Mouse (Mus musculus) lung, postnatal 25 days (tissue): ENCODE results near the gene Hist1h3g.

Source experiments
- DNase-seq: peaks from one replicate; pipeline ENCODE4 v3.0.0; 2022; ENCODE audit warnings: low spot score

The Hist1h3g gene

DNA sequence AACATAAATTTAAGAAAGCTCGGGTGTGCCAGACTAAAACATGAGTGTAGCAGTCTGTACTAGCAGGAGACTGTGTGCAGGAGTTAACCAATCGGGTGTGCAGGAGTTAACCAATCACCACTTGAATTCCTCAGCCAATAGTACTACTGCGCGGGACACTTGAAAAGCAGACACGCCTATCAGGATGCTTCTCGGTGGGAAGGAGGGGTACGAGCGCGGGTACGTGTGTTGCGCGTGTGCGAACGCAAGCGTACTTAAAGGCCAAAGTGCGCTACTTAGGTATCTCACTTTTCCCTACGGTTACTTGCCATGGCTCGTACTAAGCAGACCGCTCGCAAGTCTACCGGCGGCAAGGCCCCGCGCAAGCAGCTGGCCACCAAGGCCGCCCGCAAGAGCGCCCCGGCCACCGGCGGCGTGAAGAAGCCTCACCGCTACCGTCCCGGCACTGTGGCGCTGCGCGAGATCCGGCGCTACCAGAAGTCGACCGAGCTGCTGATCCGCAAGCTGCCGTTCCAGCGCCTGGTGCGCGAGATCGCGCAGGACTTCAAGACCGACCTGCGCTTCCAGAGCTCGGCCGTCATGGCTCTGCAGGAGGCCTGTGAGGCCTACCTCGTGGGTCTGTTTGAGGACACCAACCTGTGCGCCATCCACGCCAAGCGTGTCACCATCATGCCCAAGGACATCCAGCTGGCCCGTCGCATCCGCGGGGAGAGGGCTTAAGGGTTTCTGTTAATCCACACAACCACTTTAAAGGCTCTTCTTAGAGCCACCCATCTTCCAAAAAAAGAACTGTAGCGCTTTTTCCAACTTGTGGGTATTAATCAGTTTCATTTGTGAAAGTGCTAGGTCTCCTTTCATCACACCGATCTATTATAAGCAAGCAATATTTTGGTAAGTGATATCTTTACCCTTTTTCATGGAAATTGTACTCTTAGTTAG lies at the start of gene Hist1h3g:
Hist1h3g (plus strand) TSS at position 286 of the 939 bp plus-strand sequence.
- peak; percentile 91 for DNase-seq

DNA sequence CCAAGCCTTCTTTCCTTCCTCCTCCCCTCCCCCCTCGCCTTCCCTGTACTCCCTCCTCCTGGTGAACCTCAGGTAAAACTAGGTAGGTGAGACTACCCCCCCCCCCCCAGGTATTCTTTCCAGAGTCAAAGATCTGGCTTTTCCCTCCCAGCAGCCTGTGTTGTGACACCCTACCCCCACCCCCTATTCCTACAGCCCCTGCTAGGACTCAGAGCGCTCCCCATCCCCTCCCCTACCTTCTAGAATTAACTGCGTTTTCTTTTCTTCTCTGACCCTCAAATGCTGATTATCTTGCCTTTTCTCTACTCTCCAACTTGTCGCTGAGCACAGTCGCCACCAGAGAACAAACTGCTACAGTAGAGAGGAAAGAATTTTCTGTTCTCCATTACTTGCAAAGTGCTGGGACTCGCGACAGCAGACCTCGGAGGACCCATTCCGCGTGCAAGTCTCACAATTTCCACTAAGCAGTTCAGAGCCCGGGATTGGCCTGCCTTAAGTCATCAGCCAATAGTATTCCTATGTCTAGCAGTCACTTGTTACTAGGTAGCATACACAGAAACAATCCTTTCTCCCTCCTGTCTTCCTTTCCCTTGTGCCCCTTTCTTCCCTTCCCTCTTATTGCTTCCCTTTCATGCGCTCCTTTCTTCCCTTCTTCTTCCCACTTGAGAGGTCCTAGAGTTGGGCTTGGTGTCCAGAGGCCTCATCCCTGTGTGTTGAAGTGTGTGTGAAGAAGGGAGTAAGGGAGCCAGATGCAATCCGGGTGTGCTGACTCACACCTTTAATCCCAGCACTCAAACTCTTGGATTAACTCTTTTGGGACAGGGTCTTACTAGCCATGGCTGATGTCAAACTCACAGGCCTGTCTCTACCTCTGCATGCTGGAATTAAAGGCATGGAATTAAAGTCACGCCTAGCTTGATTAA lies 46.6 kb upstream of the Hist1h3g start, which contains the start of gene Btn2a2:
Btn2a2 (minus strand) TSS at position 458 of the 923 bp plus-strand sequence.
- peak; percentile 68 for DNase-seq

- no peak for DNase-seq
These were observed 44.4 kb upstream of the Hist1h3g start for GRCm38 (mm10) chr13:23490863-23491262.

- no peak for DNase-seq
These were observed 44.0 kb upstream of the Hist1h3g start for GRCm38 (mm10) chr13:23491263-23491662.

DNA sequence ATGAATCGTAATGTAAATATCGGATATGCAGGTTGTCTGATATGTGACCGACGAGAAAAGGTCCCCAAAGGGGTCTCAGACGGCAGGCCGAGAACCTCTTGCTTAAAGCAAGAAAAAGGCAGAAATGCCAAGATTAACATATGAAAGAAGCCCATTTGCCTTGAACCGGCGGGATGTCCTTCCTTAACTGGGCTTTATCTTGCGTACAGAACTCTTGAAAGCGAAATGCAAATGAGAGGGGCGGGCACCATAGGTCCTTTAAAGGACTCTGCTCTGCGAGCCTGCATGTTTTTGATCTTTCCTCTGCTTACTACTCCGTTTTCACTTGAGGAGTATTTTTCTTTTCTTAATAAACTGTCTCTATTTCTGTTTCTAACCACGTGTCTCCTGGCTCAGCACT lies 43.2 kb upstream of the Hist1h3g start:
- no peak for DNase-seq

DNA sequence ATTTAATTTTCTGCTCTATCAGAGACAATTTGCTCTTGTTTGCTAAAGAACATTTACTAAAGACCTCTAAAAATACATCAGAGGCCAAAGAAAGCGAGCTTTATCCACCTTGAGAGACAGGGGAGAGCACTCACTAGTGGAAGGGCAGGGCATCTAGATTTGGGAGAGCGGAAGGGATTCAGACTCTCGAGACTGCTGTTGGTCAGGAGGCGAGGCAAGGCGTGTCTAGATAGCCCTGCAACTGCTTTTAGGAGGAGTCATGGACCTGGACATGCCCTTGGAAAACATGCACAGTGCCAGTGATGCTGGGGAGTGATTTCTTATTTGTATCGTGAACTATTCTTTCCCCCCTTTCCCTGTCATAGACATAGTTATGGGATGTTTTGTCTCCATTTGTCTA lies 39.7 kb upstream of the Hist1h3g start:
- DNase-seq: no peak

GRCm38 (mm10) chr13:23497656-23498321 lies 37.4 kb upstream of the Hist1h3g start:
- DNase-seq: no peak

GRCm38 (mm10) chr13:23498653-23499052 lies 36.6 kb upstream of the Hist1h3g start:
- DNase-seq: no peak

- no peak for DNase-seq
These were observed 35.3 kb upstream of the Hist1h3g start for GRCm38 (mm10) chr13:23499943-23500342.

GRCm38 (mm10) chr13:23500424-23501200 lies 34.6 kb upstream of the Hist1h3g start:
- DNase-seq: no peak

- no peak for DNase-seq
These were observed 33.7 kb upstream of the Hist1h3g start for GRCm38 (mm10) chr13:23501511-23501910.

GRCm38 (mm10) chr13:23502031-23502567 lies 33.1 kb upstream of the Hist1h3g start:
- no peak for DNase-seq

- DNase-seq: no peak
These were observed 32.3 kb upstream of the Hist1h3g start for GRCm38 (mm10) chr13:23502916-23503315.

GRCm38 (mm10) chr13:23503797-23504196 lies 31.4 kb upstream of the Hist1h3g start:
- peak; percentile 53 for DNase-seq

GRCm38 (mm10) chr13:23505662-23506345 lies 29.4 kb upstream of the Hist1h3g start:
- no peak for DNase-seq

DNA sequence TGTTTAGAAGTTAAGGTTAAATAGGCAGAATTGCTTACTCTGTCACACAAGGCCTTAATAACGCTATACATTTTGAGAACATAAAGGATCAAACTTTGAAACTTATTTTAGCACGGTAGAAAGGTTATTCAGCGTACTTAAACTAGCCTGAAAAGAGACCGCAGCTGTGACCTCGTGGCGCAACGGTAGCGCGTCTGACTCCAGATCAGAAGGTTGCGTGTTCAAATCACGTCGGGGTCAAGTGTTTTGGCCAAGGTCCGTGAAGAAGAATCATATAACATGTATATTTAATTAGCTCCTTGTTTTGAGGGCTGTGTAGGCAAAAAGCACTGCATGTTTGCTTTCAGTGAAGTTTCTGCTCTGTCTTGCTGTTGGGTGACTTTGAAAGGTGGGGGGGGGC lies 28.9 kb upstream of the Hist1h3g start:
- DNase-seq: peak; percentile 27

DNA sequence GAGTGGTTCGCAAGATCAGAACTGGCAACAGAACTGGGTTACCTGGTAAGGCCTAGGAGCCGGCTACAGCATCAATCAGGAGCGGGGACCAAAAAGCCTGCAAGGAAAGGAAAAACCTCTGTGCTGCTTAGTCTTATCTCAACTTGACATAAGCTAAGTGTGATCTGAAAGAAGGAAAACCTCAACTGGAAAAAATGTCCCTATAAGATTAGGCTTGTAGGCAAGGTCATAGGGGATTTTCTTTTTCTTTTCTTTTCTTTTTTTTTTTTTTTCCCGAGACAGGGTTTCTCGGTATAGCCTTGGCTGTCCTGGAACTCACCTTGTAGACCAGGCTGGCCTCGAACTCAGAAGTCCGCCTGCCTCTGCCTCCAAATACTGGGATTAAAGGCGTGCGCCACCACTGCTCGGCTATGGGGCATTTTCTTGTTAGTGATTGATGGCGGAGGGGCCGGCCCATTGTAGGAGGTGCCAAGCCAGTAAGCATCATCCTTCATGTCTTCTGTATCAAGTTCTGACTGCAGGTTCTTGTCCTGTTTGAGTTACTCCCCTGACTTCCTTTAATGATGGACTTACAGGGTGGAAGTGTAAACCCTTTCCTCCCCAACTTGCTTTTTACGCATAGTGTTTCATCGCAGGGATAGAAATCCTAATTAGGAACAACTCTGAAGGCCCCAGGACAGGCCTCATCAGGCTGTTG lies 28.3 kb upstream of the Hist1h3g start:
- DNase-seq: no peak

GRCm38 (mm10) chr13:23510127-23510526 lies 25.1 kb upstream of the Hist1h3g start:
- no peak for DNase-seq

- DNase-seq: no peak
These were observed 21.7 kb upstream of the Hist1h3g start for GRCm38 (mm10) chr13:23513517-23513916.

DNA sequence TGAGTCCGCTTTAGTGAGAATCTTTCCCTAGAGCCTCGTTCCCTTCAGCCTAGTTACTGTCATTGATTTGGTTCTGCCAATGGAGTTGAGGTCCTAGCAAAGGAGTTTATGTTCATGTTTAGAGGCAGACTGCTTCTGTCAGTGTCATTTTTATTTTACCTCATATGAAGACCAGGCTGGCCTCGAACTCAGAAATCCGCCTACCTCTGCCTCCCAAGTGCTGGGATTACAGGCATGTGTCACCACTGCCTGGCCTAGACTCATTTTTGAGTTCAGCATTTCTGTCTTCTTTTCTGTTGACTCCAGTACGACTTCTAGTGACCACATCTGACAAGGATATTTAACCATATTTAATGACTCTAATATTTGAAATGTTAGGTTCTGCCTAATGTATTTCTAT lies 19.9 kb upstream of the Hist1h3g start:
- no peak for DNase-seq
